Mouse (Mus musculus): ENCODE data around the gene Exosc6. TPM values are rescaled to one million over a fixed set of nuclear protein-coding genes. Genes with fewer than 3 reads are reported as not detected.

Exosc6 gene
- 10.7 TPM in 1 of 2 replicates, not detected in the other for polyA plus RNA-seq (2021; fragmentation: Nextera tagmentation)
- long read RNA-seq, experiment 1, transcript Exosc6-201 (1 exons, 1,326 nt), result major isoform, 5 of 5 reads
- long read RNA-seq, experiment 1, partial matches to known transcripts, result 0 of 5 reads
- long read RNA-seq, experiment 1, other reads (novel, unspliced or antisense), result 0 of 5 reads
- long read RNA-seq, experiment 2, transcript Exosc6-201 (1 exons, 1,326 nt), result major isoform, 9 of 9 reads
- long read RNA-seq, experiment 2, partial matches to known transcripts, result 0 of 9 reads
- long read RNA-seq, experiment 2, other reads (novel, unspliced or antisense), result 0 of 9 reads

DNA sequence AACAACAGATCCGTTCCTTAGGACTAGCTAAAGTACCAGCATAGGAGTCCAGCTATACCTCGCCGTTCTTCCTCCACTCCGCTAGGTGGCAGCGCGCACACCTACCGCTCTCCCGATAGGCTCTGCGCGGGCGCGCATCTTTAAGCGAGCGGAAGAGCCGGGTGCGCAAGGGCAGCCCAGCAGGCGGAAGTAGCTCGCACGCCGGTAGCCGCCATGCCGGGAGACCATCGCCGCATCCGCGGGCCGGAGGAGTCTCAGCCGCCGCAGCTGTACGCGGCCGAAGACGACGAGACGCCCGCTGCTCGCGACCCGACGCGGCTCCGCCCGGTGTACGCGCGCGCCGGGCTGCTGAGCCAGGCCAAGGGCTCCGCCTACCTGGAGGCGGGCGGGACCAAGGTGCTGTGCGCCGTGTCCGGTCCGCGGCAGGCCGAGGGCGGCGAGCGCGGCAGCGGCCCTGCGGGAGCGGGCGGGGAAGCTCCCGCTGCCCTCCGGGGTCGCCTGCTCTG, at the start of gene Exosc6:
Gene Exosc6, plus strand, starts transcription at position 182 of the 506 bp plus-strand sequence.

DNA sequence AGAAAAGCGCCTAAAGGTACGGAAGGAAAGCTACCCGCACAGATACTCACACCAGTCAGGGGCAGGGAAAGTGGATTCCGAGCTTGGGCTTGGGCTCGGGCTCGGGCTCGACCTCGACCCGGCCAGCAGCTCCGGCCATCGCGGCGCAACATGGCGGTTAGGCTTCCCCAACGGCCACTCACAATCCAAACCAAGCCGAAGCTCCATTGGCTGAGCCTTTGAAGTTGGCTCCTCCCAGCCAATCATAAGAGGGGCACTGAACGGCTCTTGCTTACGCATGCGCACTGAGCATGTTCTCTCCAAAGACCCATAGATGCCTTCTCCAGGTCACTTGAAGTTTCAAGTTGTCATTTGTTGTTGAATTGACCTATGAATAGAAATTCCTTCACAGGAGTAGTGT, 24.6 kb upstream of the Exosc6 start, which contains the start of gene Ddx19b:
Gene Ddx19b, minus strand, starts transcription at position 180 of the 400 bp plus-strand sequence.

DNA sequence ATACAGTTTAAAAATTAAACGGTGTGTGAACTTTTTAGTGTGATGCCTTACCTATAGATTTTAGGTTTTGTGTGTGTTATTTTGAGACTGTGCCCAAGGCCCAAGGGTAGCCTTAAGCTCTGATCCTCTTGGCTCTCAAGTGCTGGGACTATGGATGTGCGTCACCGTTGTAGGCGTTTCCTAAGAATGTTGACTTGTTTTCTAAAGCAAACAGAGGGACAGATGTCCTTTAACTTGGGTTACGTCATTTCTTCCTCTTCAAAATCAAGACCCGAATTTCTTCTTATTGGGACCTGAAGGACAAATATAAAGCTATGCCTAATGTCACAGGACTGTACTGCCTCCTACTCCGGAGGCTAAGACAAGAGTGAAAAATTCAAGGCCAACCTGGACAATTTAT, 23.2 kb upstream of the Exosc6 start, which contains the start of gene Aars:
Gene Aars, plus strand, starts transcription at position 229 of the 400 bp plus-strand sequence.

DNA sequence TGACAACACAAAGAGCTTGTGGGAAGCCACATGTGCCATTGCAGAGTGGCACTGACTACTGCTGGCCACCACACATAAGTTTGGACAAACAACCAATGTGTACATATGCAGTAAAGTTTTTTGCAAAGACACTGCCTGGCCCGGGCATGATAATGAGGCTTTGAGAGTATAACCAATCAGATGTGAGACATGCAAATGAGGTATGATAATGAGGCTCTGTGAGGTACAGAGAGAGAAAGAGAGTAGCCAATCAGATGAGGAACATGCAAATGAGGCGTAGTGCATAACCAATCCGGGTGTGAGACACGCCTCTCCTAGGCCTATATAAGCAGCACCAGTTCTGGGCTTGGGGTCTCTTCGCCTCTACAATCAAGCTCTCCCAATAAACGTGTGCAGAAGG, 36.2 kb downstream of the Exosc6 start, which contains the start of gene Clec18a:
Gene Clec18a, minus strand, starts transcription at position 101 of the 400 bp plus-strand sequence.

DNA sequence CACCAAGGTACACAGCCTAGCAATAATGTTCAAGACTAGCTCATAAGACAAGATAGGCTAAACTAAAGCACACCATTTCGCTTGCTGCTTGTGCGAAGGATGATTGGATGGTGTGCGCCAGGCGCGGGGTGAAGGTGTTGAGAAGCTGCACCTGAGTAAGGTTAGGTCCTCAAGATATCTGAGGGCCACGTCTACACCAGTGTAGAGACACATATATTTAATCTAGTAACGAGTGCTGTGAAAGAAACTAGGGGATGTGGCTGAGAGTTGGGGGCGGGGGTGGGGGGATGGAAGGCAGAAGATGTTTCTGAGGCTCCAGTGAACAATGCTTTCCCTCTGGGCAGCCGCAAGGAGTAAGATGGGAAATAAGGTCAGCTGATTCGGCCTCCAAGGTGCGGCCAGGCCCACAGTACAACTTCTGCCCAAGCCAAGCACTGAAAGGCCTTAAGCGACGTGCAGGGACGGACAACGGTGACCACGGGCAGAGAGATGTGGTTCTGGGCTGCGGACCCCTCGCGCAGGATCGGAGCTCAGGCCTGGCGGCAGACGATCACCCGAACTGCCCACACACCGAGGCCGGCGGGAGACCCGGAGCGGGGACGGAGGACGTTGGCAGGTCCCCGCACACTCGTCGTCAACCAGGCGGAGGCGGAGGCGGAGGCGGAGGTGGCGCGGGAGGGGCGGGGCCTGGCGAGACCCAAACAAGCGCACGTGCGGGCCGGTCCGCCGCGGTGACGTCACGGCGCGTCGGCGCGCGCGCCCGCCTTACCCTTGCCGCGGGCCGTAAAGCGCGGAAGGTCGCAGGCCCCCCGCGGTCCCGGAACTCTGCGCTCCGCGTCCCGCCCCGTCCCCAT, 38.0 kb downstream of the Exosc6 start, which contains the start of gene Pdpr:
Gene Pdpr, plus strand, starts transcription at position 766 of the 854 bp plus-strand sequence.

Other genes with a start within 250 kb of the Exosc6 start
- gene Cog4, start 209.7 kb upstream of the Exosc6 start, polyA plus RNA-seq (2021; fragmentation: Nextera tagmentation), result 21.5 and 30.2 TPM in 2 replicates
- 18.3 and 19.2 TPM in 2 replicates for gene Sf3b3, start 209.6 kb upstream of the Exosc6 start, polyA plus RNA-seq (2021; fragmentation: Nextera tagmentation)
- 3.6 and 4.3 TPM in 2 replicates for gene Fuk, start 153.9 kb upstream of the Exosc6 start, polyA plus RNA-seq (2021; fragmentation: Nextera tagmentation)
- 12.4 and 16.9 TPM in 2 replicates for gene St3gal2, start 136.4 kb upstream of the Exosc6 start, polyA plus RNA-seq (2021; fragmentation: Nextera tagmentation)
- 6.5 and 9.9 TPM in 2 replicates for gene Ddx19a, start 58.5 kb upstream of the Exosc6 start, polyA plus RNA-seq (2021; fragmentation: Nextera tagmentation)
- gene Ddx19b, start 24.6 kb upstream of the Exosc6 start, polyA plus RNA-seq (2021; fragmentation: Nextera tagmentation), result 4.1 and 5.3 TPM in 2 replicates
- 44.8 and 49.3 TPM in 2 replicates for gene Aars, start 23.2 kb upstream of the Exosc6 start, polyA plus RNA-seq (2021; fragmentation: Nextera tagmentation)
- gene Clec18a, start 36.1 kb downstream of the Exosc6 start, polyA plus RNA-seq (2021; fragmentation: Nextera tagmentation), result 4.9 and 5.3 TPM in 2 replicates
- gene Pdpr, start 38.3 kb downstream of the Exosc6 start, polyA plus RNA-seq (2021; fragmentation: Nextera tagmentation), result 4.8 and 5.8 TPM in 2 replicates
- 37.7 and 70.0 TPM in 2 replicates for gene Glg1, start 202.9 kb downstream of the Exosc6 start, polyA plus RNA-seq (2021; fragmentation: Nextera tagmentation)
- 4.6 and 5.7 TPM in 2 replicates for gene Rfwd3, start 243.9 kb downstream of the Exosc6 start, polyA plus RNA-seq (2021; fragmentation: Nextera tagmentation)

All from left cerebral cortex, adult 6 months (tissue).